Mouse (Mus musculus) spleen, adult 2 months (tissue): ENCODE measurements at regions not wholly inside any gene's neighbourhood (a gene's known extent, or its start where the extent isn't known, plus 50 kb on each side); places are given as distances from the start of the nearest gene placed in this dataset.

Source experiments
- CTCF ChIP-seq: fragments of 200-500 bp; IDR thresholded peaks from 2 replicates; pipeline ENCODE4 v1.5.1; 2011; ENCODE audit warnings: mild to moderate bottlenecking, inconsistent platforms; ENCODE audit not compliant: insufficient read depth, insufficient read length, insufficient replicate concordance; ENCODE audit errors: extremely low read depth
- POLR2A ChIP-seq: fragments of 200-500 bp; IDR thresholded peaks from 2 replicates; pipeline ENCODE4 v1.6.1; 2011; ENCODE audit warnings: low read depth, low read length, inconsistent platforms

- TF ChIP-seq CTCF (no peak), POLR2A (no peak)
Observed at GRCm38 (mm10) chr17:4116476-4116875, 420.4 kb upstream of the Nox3 start.
